Mouse (Mus musculus) MEL (cell line): ENCODE results near the gene Hipk1.

Source experiments
- CTCF ChIP-seq, 3 experiments: IDR thresholded peaks in 2 of 3; conservative IDR thresholded peaks in 1 of 3; 2 replicates each; pipeline ENCODE4 v1.5.1; 2011 to 2012; ENCODE audit warnings: low read length in 3 of 3, low read depth in 2 of 3, mild to moderate bottlenecking in 2 of 3, improper control_type of control experiment in 1 of 3, inconsistent platforms in 1 of 3, mixed read lengths in 1 of 3, moderate library complexity in 1 of 3; ENCODE audit not compliant: control insufficient read depth in 1 of 3, insufficient read depth in 1 of 3, poor library complexity in 1 of 3, severe bottlenecking in 1 of 3
- ELF1 ChIP-seq: IDR thresholded peaks from 2 replicates; pipeline ENCODE4 v1.6.1; 2014; ENCODE audit warnings: low read depth, mild to moderate bottlenecking, inconsistent platforms, low read length, improper control_type of control experiment, moderate library complexity
- EP300 ChIP-seq, 2 experiments: IDR thresholded peaks; 2 replicates each; pipeline ENCODE4 v1.6.1; 2011; ENCODE audit warnings: improper control_type of control experiment in 2 of 2, low read length in 2 of 2, low read depth in 1 of 2, mild to moderate bottlenecking in 1 of 2
- HCFC1 ChIP-seq: IDR thresholded peaks from 2 replicates; pipeline ENCODE4 v1.6.1; 2012; ENCODE audit warnings: low read depth, mild to moderate bottlenecking, inconsistent platforms, low read length, improper control_type of control experiment, moderate library complexity
- JUND ChIP-seq: IDR thresholded peaks from 2 replicates; pipeline ENCODE4 v1.6.1; 2011; ENCODE audit warnings: low read depth, mild to moderate bottlenecking, improper control_type of control experiment, low read length
- MXI1 ChIP-seq: IDR thresholded peaks from 2 replicates; pipeline ENCODE4 v1.6.1; 2011; ENCODE audit warnings: mild to moderate bottlenecking, low read depth, low read length, improper control_type of control experiment
- POLR2A ChIP-seq, 2 experiments: IDR thresholded peaks; 2 replicates each; pipeline ENCODE4 v1.6.1; 2011 to 2012; ENCODE audit warnings: low read length in 2 of 2, mild to moderate bottlenecking in 2 of 2, control low read depth in 1 of 2, improper control_type of control experiment in 1 of 2, low read depth in 1 of 2, moderate library complexity in 1 of 2; ENCODE audit not compliant: control insufficient read depth in 1 of 2, insufficient read depth in 1 of 2, poor library complexity in 1 of 2
- RAD21 ChIP-seq: IDR thresholded peaks from 2 replicates; pipeline ENCODE4 v1.6.1; 2011; ENCODE audit warnings: mild to moderate bottlenecking, low read depth, low read length, improper control_type of control experiment
- SMC3 ChIP-seq: IDR thresholded peaks from 2 replicates; pipeline ENCODE4 v1.6.1; 2011; ENCODE audit warnings: low read depth, low read length, improper control_type of control experiment
- ZNF384 ChIP-seq: IDR thresholded peaks from 2 replicates; pipeline ENCODE4 v1.6.1; 2012; ENCODE audit warnings: low read depth, mild to moderate bottlenecking, inconsistent platforms, low read length, improper control_type of control experiment

DNA sequence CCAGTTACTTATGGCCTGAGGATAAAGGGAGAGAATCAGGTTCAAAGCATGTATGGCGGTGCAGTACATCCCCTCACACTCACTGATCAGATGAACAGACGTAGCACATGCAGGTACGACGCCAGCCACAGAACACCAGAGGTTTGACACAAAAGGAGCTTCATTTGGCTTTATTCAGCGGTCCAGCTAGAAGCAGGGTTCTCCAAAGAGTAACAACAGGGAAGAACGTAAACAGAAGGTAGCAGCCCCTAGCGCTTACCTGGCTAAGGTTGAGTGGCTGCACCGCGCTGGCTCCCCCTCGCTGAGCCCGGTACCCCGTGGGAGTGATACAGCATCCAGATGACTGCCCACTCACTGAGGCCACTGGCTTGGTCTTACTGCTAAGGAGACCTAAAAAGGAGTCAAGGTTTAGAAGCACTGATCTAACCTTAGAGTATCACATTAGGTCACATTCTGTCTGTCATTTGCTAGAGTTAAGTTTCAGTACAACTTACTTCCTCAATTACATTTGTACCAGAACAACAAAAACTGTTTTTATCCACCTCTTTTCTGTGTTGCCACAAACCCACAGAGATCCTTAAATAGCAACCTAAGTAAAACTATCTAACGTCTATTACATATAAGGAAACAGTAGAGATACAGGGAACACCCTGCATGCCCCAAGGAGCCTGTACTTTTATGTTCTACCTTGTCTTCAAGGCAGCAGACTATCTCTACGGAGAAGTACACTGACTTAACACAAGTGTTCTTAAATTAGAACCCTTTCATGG, 46.2 kb downstream of the Hipk1 start:
- TF ChIP-seq CTCF (IDR thresholded peaks at IDR 0.05 in 2 of 3, conservative IDR thresholded peaks at IDR 0.05 in 1 of 3; ENCODE audit: control insufficient read depth in 1 of 3, insufficient read depth in 1 of 3, low read depth in 2 of 3, low read length in 3 of 3, poor library complexity in 1 of 3, severe bottlenecking in 1 of 3) (no peak), HCFC1 (no peak), POLR2A (IDR thresholded peaks at IDR 0.05; ENCODE audit: control insufficient read depth in 1 of 2, insufficient read depth in 1 of 2, low read depth in 1 of 2, low read length in 2 of 2, poor library complexity in 1 of 2) (no peak), RAD21 (no peak), EP300 (IDR thresholded peaks at IDR 0.05; ENCODE audit: low read depth in 1 of 2, low read length in 2 of 2) (peak; percentile 68 to 79), ZNF384 (no peak), SMC3 (no peak), JUND (no peak), MXI1 (peak; percentile 43; the same call in 1 of the 2 replicates), ELF1 (peak; percentile 10; the same call in 1 of the 2 replicates)
